Mouse (Mus musculus): ENCODE results near the gene Rnf17.

- TF ChIP-seq CTCF (IDR thresholded peaks at IDR 0.05; ENCODE audit: low read depth), result peak; percentile 66
- no peak for TF ChIP-seq EP300 (optimal IDR thresholded peaks at IDR 0.05)
Observed at GRCm38 (mm10) chr14:56468145-56468544, 65.8 kb downstream of the Rnf17 start.
